Mouse (Mus musculus) lung, embryonic 15.5 days (tissue): ENCODE results near the gene Osbpl6. TPM values are rescaled to one million over a fixed set of nuclear protein-coding genes. Genes with fewer than 3 reads are reported as not detected.
A peak's percentile ranks its signal among the peaks of the same experiment; 100 is the strongest.

Experiments used
- ATAC-seq: fragments of 200-750 bp; cut with Nextera tagmentation; 2 replicates; pipeline ENCODE4 v1.8.0; 2017; ENCODE audit warnings: moderate number of reproducible peaks, borderline replicate concordance; ENCODE audit not compliant: low FRiP score, low TSS enrichment; ENCODE audit errors: extremely low read depth
- H3K27ac ChIP-seq: fragments of 300-500 bp; sonication (generic); 2 replicates; pipeline ENCODE4 v1.5.1; 2015; ENCODE audit warnings: moderate library complexity, mild to moderate bottlenecking, inconsistent platforms
- H3K27me3 ChIP-seq: fragments of 300-500 bp; sonication (generic); 2 replicates; pipeline ENCODE4 v1.6.1; 2015; ENCODE audit warnings: inconsistent platforms
- H3K36me3 ChIP-seq: fragments of 300-500 bp; sonication (generic); 2 replicates; pipeline ENCODE4 v1.6.1; 2015; ENCODE audit warnings: inconsistent platforms
- H3K4me1 ChIP-seq: fragments of 300-500 bp; sonication (generic); 2 replicates; pipeline ENCODE4 v1.6.1; 2015; ENCODE audit warnings: inconsistent platforms
- H3K4me2 ChIP-seq: fragments of 300-500 bp; sonication (generic); 2 replicates; pipeline ENCODE4 v1.6.1; 2015; ENCODE audit warnings: inconsistent platforms, mild to moderate bottlenecking, moderate library complexity
- H3K4me3 ChIP-seq: fragments of 300-500 bp; sonication (generic); 2 replicates; pipeline ENCODE4 v1.5.1; 2015; ENCODE audit warnings: mild to moderate bottlenecking, inconsistent platforms
- H3K9ac ChIP-seq: fragments of 300-500 bp; sonication (generic); 2 replicates; pipeline ENCODE4 v1.6.1; 2015; ENCODE audit warnings: inconsistent platforms
- H3K9me3 ChIP-seq: fragments of 300-500 bp; sonication (generic); 2 replicates; pipeline ENCODE4 v1.6.1; 2016; ENCODE audit warnings: inconsistent platforms
- WGBS: fragments of 180-500 bp; shearing (Covaris S2); methylation state at CpG from one replicate; pipeline ENCODE4 v1.1.7; 2015; 5-methylcytosine and 5-hydroxymethylcytosine counted together
- polyA plus RNA-seq: library from polyadenylated mRNA; unstranded; fragments of >200 nt; fragmentation: Nextera tagmentation; extraction: Ambion mirVana; gene quantifications from 2 replicates; pipeline ENCODE4 v1.2.1, GENCODE M21; 2015

The Osbpl6 gene
- polyA plus RNA-seq, 1 experiment from 2014 or later, result 21.1 TPM

DNA sequence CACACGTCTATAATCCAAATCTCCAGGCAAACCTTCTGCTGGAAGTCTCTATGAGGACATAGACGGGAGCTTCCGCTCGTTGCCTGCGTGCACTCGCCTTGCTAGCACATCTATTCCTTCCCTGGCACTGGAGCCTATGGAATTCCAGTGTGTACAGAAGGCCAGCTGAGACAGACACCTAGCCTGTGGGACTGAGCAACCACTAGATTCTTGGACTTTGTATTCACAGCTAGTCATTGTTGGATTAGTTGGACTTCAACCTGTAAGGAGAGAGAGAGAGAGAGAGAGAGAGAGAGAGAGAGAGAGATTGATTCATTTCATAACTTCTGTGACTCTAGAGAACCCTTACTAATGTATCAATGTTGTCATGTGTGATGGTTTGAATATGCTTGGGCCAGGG is 105.8 kb downstream of the Osbpl6 start:
- no peaks in the 10 kb centered on the region for H3K36me3 ChIP-seq
- no peak overlapping the region for H3K9ac ChIP-seq
- WGBS, result 90% methylated on average over 6 of the region's 6 CpGs
- no peak overlapping the region for H3K4me3 ChIP-seq
- no peaks in the 10 kb centered on the region for H3K27me3 ChIP-seq
- no peaks in the 10 kb centered on the region; the same call in 1 of the 2 replicates for H3K4me1 ChIP-seq
- no peak for ATAC-seq
- 0 out of 2 replicates have a peak overlapping the region, but pooled peaks have one; percentile 50 for H3K27ac ChIP-seq
- H3K4me2 ChIP-seq, result no peak overlapping the region
- H3K9me3 ChIP-seq, result no peaks in the 10 kb centered on the region

DNA sequence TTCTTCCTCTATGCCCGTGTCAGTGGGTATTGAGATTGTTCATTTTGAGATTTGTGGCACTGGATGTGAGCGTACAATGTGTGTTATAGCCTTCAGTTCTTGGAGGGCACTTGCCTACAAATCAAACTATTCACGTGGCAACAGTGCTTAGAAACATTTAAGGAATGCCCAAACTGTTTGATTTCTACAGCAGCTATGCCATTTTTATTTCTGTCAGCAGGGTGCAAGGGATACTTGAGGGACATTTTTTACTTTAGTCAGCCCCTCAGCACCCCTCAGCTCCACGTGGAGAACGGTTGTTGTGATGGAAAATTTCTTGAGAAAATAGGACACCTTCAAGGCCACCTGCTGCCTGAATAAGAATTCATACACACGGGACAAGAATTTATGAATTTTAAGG is 106.6 kb downstream of the Osbpl6 start:
- H3K4me1 ChIP-seq, result peaks cover 3% of the 10 kb centered on the region; the same call in 1 of the 2 replicates
- 53% methylated on average over 6 of the region's 6 CpGs for WGBS
- no peak overlapping the region for H3K9ac ChIP-seq
- no peak for ATAC-seq
- H3K9me3 ChIP-seq, result no peaks in the 10 kb centered on the region
- no peak overlapping the region for H3K4me2 ChIP-seq
- H3K27ac ChIP-seq, result peak overlapping the region; percentile 50
- no peak overlapping the region for H3K4me3 ChIP-seq
- no peaks in the 10 kb centered on the region for H3K36me3 ChIP-seq
- H3K27me3 ChIP-seq, result no peaks in the 10 kb centered on the region

DNA sequence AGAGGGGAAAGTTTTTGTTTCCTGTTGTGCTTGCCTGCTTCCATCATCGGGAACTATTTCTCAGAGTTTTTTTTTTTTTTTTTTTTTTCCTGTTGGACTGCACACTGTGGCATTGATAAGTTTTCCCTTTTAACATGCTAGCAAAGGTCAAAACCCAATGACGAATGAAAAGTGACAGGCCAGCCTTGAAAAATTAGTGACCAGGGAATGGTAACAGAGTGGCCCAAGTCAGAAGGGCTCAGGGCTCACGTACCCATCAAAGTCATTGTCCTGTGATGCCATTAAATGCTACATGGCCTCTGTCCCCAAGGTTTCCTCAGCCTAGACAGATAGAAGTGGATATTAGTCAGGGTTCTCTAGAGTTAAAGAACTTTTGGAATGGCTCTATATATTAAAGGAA is 107.0 kb downstream of the Osbpl6 start:
- no peaks in the 10 kb centered on the region for H3K9me3 ChIP-seq
- no peaks in the 10 kb centered on the region for H3K36me3 ChIP-seq
- H3K9ac ChIP-seq, result no peak overlapping the region
- H3K27ac ChIP-seq, result peak overlapping the region; percentile 50; the same call in 1 of the 2 replicates
- no peaks in the 10 kb centered on the region for H3K27me3 ChIP-seq
- no peak for ATAC-seq
- 60% methylated on average over 3 of the region's 3 CpGs for WGBS
- H3K4me1 ChIP-seq, result peaks cover 3% of the 10 kb centered on the region; the same call in 1 of the 2 replicates
- no peak overlapping the region for H3K4me3 ChIP-seq
- no peak overlapping the region for H3K4me2 ChIP-seq

DNA sequence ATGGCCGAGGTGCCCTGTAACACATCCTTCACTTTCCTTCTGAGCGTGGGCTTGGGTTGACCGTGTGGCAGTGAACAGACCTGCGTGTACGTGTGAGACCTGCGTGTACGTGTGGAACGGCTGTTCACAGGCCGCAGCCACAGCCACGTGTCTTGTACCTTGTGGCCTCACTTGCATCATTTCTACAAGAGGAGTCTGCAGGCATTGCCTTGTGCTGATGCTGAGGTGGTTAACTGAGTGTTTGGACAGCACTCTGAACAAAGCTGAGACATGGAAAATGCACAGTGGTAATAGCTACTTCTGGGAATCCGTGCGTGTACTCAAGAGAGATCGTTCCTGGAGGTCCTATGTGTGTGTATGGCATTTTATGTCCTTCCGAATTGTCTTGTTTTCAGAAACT is 111.2 kb downstream of the Osbpl6 start:
- no peak overlapping the region for H3K4me2 ChIP-seq
- no peaks in the 10 kb centered on the region for H3K27me3 ChIP-seq
- peaks cover 3% of the 10 kb centered on the region; the same call in 1 of the 2 replicates for H3K4me1 ChIP-seq
- 80% methylated on average over 14 of the region's 14 CpGs for WGBS
- no peak overlapping the region for H3K27ac ChIP-seq
- no peak overlapping the region for H3K9ac ChIP-seq
- no peaks in the 10 kb centered on the region for H3K9me3 ChIP-seq
- H3K36me3 ChIP-seq, result no peaks in the 10 kb centered on the region
- ATAC-seq, result no peak
- no peak overlapping the region for H3K4me3 ChIP-seq

DNA sequence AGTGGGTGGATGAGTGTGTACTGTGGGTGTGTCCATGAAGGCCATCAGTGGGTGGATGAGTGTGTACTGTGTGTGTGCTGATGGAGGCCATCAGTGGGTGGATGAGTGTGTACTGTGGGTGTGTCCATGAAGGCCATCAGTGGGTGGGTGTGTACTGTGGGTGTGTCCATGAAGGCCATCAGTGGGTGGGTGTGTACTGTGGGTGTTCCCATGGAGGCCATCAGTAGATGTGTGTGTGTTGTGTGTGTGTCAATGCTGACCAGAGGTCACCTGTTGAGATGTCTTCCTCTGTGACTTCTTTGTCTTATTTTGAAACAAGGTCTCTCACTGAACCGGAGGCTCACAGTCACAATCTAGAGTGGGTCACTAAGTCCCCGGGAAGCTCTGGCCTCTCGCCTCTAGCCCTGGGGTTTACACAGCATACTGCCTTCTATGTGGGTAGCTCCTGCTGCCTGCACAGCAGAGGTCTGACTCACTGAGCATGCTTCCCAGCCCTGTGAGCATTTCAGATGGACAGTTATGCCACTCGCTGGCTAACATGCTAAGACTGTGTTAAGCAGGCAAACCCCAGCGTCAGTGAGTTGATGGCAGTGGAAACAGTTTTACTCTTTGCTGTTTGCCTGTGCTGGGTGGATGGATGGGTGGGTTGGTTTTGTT is 112.2 kb downstream of the Osbpl6 start:
- Histone ChIP-seq H3K9ac (no peak overlapping the region), H3K4me1 (peaks cover 3% of the 10 kb centered on the region; the same call in 1 of the 2 replicates), H3K36me3 (no peaks in the 10 kb centered on the region), H3K4me2 (no peak overlapping the region), H3K27me3 (no peaks in the 10 kb centered on the region), H3K9me3 (no peaks in the 10 kb centered on the region), H3K27ac (no peak overlapping the region), H3K4me3 (no peak overlapping the region)
- no peak for ATAC-seq
- WGBS, result 90% methylated on average over 5 of the region's 5 CpGs

DNA sequence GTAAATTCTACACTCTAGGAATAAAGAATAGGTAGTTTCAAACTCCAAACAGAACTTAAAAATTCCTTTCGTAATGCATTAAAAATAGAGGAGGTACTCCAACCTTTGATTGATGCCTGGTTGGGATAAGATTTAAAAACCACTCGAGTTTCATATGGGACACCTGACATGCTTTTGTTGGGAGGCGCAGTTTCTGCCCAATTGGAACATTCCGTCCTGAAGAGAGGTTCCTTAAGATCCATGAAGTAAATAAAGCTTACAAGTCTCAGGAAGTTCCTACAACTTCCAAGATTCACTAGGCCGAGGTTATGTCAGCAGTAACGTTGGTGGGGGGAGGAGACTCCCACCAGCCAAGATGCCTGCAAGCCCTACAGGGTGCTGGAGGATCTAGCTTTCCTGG is 115.3 kb downstream of the Osbpl6 start:
- 55% methylated on average over 6 of the region's 6 CpGs for WGBS

DNA sequence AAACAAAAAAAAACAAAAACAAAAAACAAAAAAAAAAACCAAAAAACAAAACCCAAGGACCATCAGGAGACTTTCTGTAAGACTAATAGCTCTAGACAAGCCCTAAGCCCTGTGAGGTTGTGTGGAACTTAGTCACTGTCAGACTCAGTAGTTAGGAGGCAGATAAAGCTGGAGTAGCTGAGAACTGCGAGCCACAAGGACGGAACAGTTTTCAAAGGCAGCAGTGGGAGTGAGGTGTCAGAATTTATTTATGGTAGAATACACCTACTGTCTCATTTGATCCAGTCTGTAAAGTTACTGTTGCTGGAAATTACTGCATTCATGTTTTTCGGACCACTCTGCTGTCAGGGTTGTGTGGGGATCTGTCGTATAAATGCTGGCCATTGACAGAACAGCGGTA is 118.1 kb downstream of the Osbpl6 start:
- WGBS, result 89% methylated on average over 5 of the region's 5 CpGs
- H3K27me3 ChIP-seq, result no peaks in the 10 kb centered on the region

More for the DNA sequence above, 115.3 kb downstream of the Osbpl6 start:
- Histone ChIP-seq H3K9me3 (no peaks in the 10 kb centered on the region), H3K4me2 (no peak overlapping the region), H3K27me3 (no peaks in the 10 kb centered on the region), H3K4me3 (no peak overlapping the region), H3K4me1 (peaks cover 3% of the 10 kb centered on the region; the same call in 1 of the 2 replicates), H3K36me3 (no peaks in the 10 kb centered on the region), H3K9ac (no peak overlapping the region), H3K27ac (no peak overlapping the region)
- ATAC-seq, result no peak

DNA sequence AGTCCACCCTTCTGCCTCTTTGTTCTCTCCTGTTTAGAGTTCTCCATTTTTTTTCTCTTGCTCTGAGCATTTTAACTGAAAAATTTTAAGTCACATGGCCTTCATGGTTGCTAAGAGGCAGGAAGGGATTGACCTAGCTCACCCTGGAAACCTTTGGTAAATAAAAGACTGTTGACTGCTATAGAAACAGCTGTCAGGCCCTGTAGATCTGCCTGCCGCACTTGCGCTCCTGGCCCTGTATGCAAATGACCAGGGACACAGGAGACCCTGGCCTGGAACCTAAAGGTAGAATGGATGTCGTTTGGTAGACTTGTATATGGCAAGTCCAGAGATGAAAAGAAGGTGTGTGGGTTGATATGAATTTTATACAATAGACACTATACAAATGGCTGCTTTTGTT is 119.3 kb downstream of the Osbpl6 start:
- H3K27me3 ChIP-seq, result no peaks in the 10 kb centered on the region
- H3K4me3 ChIP-seq, result no peak overlapping the region
- no peaks in the 10 kb centered on the region for H3K36me3 ChIP-seq
- H3K9me3 ChIP-seq, result no peaks in the 10 kb centered on the region
- H3K9ac ChIP-seq, result no peak overlapping the region
- WGBS, result 59% methylated on average over 3 of the region's 3 CpGs
- H3K27ac ChIP-seq, result no peak overlapping the region
- 0 out of 2 replicates have a peak, but pooled peaks cover 3% of the 10 kb centered on the region for H3K4me1 ChIP-seq
- H3K4me2 ChIP-seq, result no peak overlapping the region
- ATAC-seq, result no peak

More for the DNA sequence above, 118.1 kb downstream of the Osbpl6 start:
- no peak for ATAC-seq
- Histone ChIP-seq H3K9me3 (no peaks in the 10 kb centered on the region), H3K27ac (no peak overlapping the region), H3K9ac (no peak overlapping the region), H3K4me3 (no peak overlapping the region), H3K4me2 (no peak overlapping the region), H3K4me1 (0 out of 2 replicates have a peak, but pooled peaks cover 3% of the 10 kb centered on the region), H3K36me3 (no peaks in the 10 kb centered on the region)

DNA sequence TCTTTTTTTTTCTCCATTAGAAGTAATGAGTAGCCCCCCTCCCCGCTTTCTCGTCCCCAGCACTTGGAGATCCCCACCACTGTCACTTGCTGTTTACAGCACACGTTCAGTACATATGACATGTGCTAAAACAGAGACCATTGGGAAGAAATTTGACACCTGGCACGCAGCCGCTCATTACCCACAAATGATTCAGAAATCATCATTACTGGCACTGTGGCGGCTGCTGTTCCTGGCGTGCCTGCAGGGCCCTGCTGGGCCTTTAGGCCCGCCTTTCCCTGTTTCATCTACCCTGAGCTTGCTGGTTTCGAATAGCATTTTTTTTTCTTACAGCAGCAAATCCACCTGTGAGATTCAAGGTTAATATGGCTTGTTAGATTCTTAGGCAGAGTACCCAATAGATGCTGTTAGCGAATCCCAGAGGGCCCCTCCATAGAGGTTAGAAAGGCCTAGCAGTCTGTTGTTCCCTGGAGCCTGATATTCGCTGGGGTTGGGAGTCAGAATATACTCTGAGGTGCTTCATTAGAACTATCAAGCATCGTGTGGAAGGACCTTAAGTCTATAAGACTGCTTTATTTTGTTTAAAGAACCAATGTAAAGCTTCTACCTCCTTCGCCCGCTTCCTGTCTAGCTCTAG is 126.3 kb downstream of the Osbpl6 start:
- Histone ChIP-seq H3K4me3 (no peak overlapping the region), H3K27me3 (no peaks in the 10 kb centered on the region), H3K36me3 (no peaks in the 10 kb centered on the region), H3K4me2 (no peak overlapping the region), H3K27ac (no peak overlapping the region), H3K9ac (no peak overlapping the region), H3K9me3 (no peaks in the 10 kb centered on the region), H3K4me1 (no peaks in the 10 kb centered on the region)
- WGBS, result 65% methylated on average over 14 of the region's 14 CpGs
- no peak for ATAC-seq

DNA sequence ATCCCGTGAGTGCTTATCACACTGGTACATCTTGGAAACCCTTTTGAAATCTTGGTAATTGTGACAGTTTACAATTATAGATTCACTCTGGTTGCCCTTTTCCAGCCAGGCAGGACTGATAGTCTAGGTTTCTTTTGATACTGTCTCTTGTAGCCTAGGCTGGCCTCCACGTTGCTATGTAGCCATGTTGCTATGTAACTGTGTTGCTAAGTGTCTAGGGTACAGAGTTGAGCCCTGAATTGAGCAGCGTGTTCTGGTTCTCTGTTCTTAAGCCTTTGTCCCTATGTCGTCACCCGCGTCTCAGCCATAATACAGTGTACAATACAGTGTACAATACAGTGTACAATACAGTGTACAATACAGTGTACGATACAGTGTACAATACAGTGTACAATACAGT is 128.6 kb downstream of the Osbpl6 start:
- Histone ChIP-seq H3K9ac (no peak overlapping the region), H3K27ac (no peak overlapping the region), H3K9me3 (no peaks in the 10 kb centered on the region), H3K36me3 (no peaks in the 10 kb centered on the region), H3K4me2 (no peak overlapping the region), H3K27me3 (no peaks in the 10 kb centered on the region), H3K4me3 (no peak overlapping the region), H3K4me1 (0 out of 2 replicates have a peak, but pooled peaks cover 2% of the 10 kb centered on the region)
- ATAC-seq, result no peak
- WGBS, result 70% methylated on average over 7 of the region's 7 CpGs

DNA sequence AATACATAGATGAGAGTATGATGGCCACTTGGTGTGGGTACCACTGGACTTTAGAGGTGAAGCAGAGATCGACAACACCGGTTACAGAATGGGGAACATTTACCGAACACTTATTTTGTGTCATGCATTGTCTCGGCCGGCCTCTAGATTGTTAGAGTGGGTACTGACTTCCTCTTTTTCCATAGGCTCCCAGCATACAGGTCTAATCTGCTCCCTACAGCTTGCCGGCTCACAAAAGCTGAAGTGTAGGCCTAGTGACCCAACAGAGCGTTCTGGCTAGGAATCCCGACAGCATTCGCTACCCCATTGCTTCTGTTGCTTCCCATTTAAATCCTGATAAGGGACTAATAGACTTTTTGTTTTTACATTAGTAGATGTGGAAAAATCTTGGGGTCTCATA is 135.6 kb downstream of the Osbpl6 start:
- Histone ChIP-seq H3K4me2 (no peak overlapping the region), H3K27ac (no peak overlapping the region), H3K4me1 (0 out of 2 replicates have a peak, but pooled peaks cover 11% of the 10 kb centered on the region), H3K27me3 (no peaks in the 10 kb centered on the region), H3K4me3 (no peak overlapping the region), H3K9me3 (no peaks in the 10 kb centered on the region), H3K36me3 (no peaks in the 10 kb centered on the region), H3K9ac (no peak overlapping the region)
- ATAC-seq, result no peak
- 91% methylated on average over 9 of the region's 9 CpGs for WGBS

DNA sequence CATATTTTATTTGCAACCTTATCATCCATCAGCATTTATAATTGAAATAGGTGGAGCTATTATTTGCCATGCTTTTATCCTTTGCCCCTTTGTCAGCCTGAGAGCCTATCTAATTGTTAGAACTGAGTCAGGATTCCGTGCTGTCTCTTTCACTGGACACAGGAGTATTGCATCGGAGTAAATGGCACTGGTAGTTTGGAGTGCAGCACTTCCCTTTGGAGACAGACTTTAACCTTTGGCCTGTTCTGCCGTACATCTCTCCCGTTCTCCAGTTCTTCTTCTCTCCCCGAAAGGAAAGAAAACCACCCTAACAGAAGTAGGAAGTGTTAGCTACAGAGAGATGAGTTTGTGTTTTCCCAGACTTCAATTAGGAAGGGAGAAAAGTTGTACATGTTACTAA is 136.6 kb downstream of the Osbpl6 start:
- H3K27ac ChIP-seq, result no peak overlapping the region
- H3K9me3 ChIP-seq, result no peaks in the 10 kb centered on the region
- ATAC-seq, result no peak
- H3K4me2 ChIP-seq, result no peak overlapping the region
- no peaks in the 10 kb centered on the region for H3K36me3 ChIP-seq
- H3K9ac ChIP-seq, result no peak overlapping the region
- no peak overlapping the region for H3K4me3 ChIP-seq
- no peaks in the 10 kb centered on the region for H3K27me3 ChIP-seq
- H3K4me1 ChIP-seq, result peaks cover 15% of the 10 kb centered on the region; the same call in 1 of the 2 replicates
- 68% methylated on average over 5 of the region's 5 CpGs for WGBS
